Mouse (Mus musculus) c-Kit-positive CD71-positive TER-119-positive erythroid progenitor cells, embryonic 14.5 days (primary cell): Measurements from ENCODE around the gene Saysd1.
"Not testable (repeated sequence)": the region's sequence is repeated elsewhere in the genome, so short reads cannot be mapped to it uniquely, and the experiment has no call there.

Experiments
- DNase-seq: peaks from one replicate; pipeline ENCODE4 v3.0.0-alpha.2; 2013; ENCODE audit warnings: low spot score

Gene Saysd1

GRCm38 (mm10) chr14:20040976-20041375 is 97.4 kb downstream of the Saysd1 start:
- no peak for DNase-seq

GRCm38 (mm10) chr14:20039795-20040194 is 98.5 kb downstream of the Saysd1 start:
- no peak for DNase-seq

- no peak for DNase-seq
Observed at GRCm38 (mm10) chr14:20032738-20033116, 105.6 kb downstream of the Saysd1 start.

GRCm38 (mm10) chr14:20032016-20032737 is 106.2 kb downstream of the Saysd1 start:
- DNase-seq = no peak

- DNase-seq = no peak
Observed at GRCm38 (mm10) chr14:20029606-20030005, 108.7 kb downstream of the Saysd1 start.

- not testable (repeated sequence) for DNase-seq
Observed at GRCm38 (mm10) chr14:20027475-20027874, 110.9 kb downstream of the Saysd1 start.
